Mouse (Mus musculus): ENCODE measurements around the gene Padi1.

The Padi1 gene

GRCm38 (mm10) chr4:140845666-140846065 lies at the start of gene Padi1:
TSS of gene Padi1 (minus strand) at chr4:140845778.
- DNase-seq (ENCODE audit: low spot score in 2 of 2), result no peak

GRCm38 (mm10) chr4:140892163-140892530 lies 46.6 kb upstream of the Padi1 start:
- no peak for DNase-seq (ENCODE audit: low spot score in 2 of 2)

GRCm38 (mm10) chr4:140891525-140892162 lies 46.1 kb upstream of the Padi1 start:
- DNase-seq (ENCODE audit: low spot score in 2 of 2), result no peak

GRCm38 (mm10) chr4:140883852-140884251 lies 38.3 kb upstream of the Padi1 start:
- peak; percentile 24 to 33 for DNase-seq (ENCODE audit: low spot score in 2 of 2)

- no peak for DNase-seq (ENCODE audit: low spot score in 2 of 2)
These were observed 37.4 kb upstream of the Padi1 start for GRCm38 (mm10) chr4:140882981-140883380.

- no peak for DNase-seq (ENCODE audit: low spot score in 2 of 2)
These were observed 36.8 kb upstream of the Padi1 start for GRCm38 (mm10) chr4:140882365-140882764.

- DNase-seq (ENCODE audit: low spot score in 2 of 2), result no peak
These were observed 36.2 kb upstream of the Padi1 start for GRCm38 (mm10) chr4:140881771-140882170.

GRCm38 (mm10) chr4:140881026-140881670 lies 35.6 kb upstream of the Padi1 start:
- no peak for DNase-seq (ENCODE audit: low spot score in 2 of 2)

- no peak for DNase-seq (ENCODE audit: low spot score in 2 of 2)
These were observed 34.6 kb upstream of the Padi1 start for GRCm38 (mm10) chr4:140880207-140880606.

- no peak for DNase-seq (ENCODE audit: low spot score in 2 of 2)
These were observed 34.2 kb upstream of the Padi1 start for GRCm38 (mm10) chr4:140879739-140880138.

- no peak for DNase-seq (ENCODE audit: low spot score in 2 of 2)
These were observed 33.5 kb upstream of the Padi1 start for GRCm38 (mm10) chr4:140879116-140879515.

GRCm38 (mm10) chr4:140878655-140879054 lies 33.1 kb upstream of the Padi1 start:
- DNase-seq (ENCODE audit: low spot score in 2 of 2), result no peak

GRCm38 (mm10) chr4:140877441-140877840 lies 31.9 kb upstream of the Padi1 start:
- no peak for DNase-seq (ENCODE audit: low spot score in 2 of 2)

GRCm38 (mm10) chr4:140876681-140877080 lies 31.1 kb upstream of the Padi1 start:
- DNase-seq (ENCODE audit: low spot score in 2 of 2), result no peak

- DNase-seq (ENCODE audit: low spot score in 2 of 2), result no peak
These were observed 30.6 kb upstream of the Padi1 start for GRCm38 (mm10) chr4:140876161-140876560.

GRCm38 (mm10) chr4:140873011-140873410 lies 27.4 kb upstream of the Padi1 start:
- no peak for DNase-seq (ENCODE audit: low spot score in 2 of 2)

- no peak for DNase-seq (ENCODE audit: low spot score in 2 of 2)
These were observed 27.1 kb upstream of the Padi1 start for GRCm38 (mm10) chr4:140872686-140872992.

- no peak for DNase-seq (ENCODE audit: low spot score in 2 of 2)
These were observed 26.5 kb upstream of the Padi1 start for GRCm38 (mm10) chr4:140871851-140872685.

GRCm38 (mm10) chr4:140871376-140871775 lies 25.8 kb upstream of the Padi1 start:
- DNase-seq (ENCODE audit: low spot score in 2 of 2), result no peak

- no peak for DNase-seq (ENCODE audit: low spot score in 2 of 2)
These were observed 25.3 kb upstream of the Padi1 start for GRCm38 (mm10) chr4:140870876-140871275.

GRCm38 (mm10) chr4:140869945-140870344 lies 24.4 kb upstream of the Padi1 start:
- DNase-seq (ENCODE audit: low spot score in 2 of 2), result no peak

GRCm38 (mm10) chr4:140868484-140869190 lies 23.1 kb upstream of the Padi1 start:
- no peak for DNase-seq (ENCODE audit: low spot score in 2 of 2)
